Mouse (Mus musculus) hindbrain, postnatal 0 days (tissue): ENCODE data around the gene Pck2. TPM values are rescaled to one million over a fixed set of nuclear protein-coding genes. Genes with fewer than 3 reads are reported as not detected.

Experiments used
- ATAC-seq: fragments of 200-750 bp; cut with Nextera tagmentation; 2 replicates; pipeline ENCODE4 v1.8.0; 2017; ENCODE audit warnings: mild to moderate bottlenecking, moderate TSS enrichment, moderate library complexity
- DNase-seq: peaks from one replicate; pipeline ENCODE4 v3.0.0-alpha.2; 2015; ENCODE audit warnings: low spot score
- H3K27ac ChIP-seq: fragments of 300-500 bp; sonication (generic); 2 replicates; pipeline ENCODE4 v1.5.1; 2014; ENCODE audit warnings: mild to moderate bottlenecking
- H3K27me3 ChIP-seq: fragments of 300-500 bp; sonication (generic); 2 replicates; pipeline ENCODE4 v1.6.1; 2014; ENCODE audit warnings: low read length, mixed read lengths; ENCODE audit not compliant: insufficient read depth
- H3K36me3 ChIP-seq: fragments of 300-500 bp; sonication (generic); 2 replicates; pipeline ENCODE4 v1.6.1; 2014; ENCODE audit warnings: low read length, mixed read lengths; ENCODE audit not compliant: insufficient read depth
- H3K4me1 ChIP-seq: fragments of 300-500 bp; sonication (generic); 2 replicates; pipeline ENCODE4 v1.6.1; 2014; ENCODE audit warnings: antibody characterized with exemption, low read length, mixed read lengths; ENCODE audit not compliant: insufficient read depth
- H3K4me2 ChIP-seq: fragments of 300-500 bp; sonication (generic); 2 replicates; pipeline ENCODE4 v1.6.1; 2014; ENCODE audit warnings: low read depth, mild to moderate bottlenecking, low read length, moderate library complexity, mixed read lengths
- H3K4me3 ChIP-seq: fragments of 300-500 bp; sonication (generic); 2 replicates; pipeline ENCODE4 v1.5.1; 2014; ENCODE audit warnings: low read length
- H3K9ac ChIP-seq: fragments of 300-500 bp; sonication (generic); replicated peaks from 2 replicates; pipeline ENCODE4 v1.6.1; 2014; ENCODE audit warnings: mild to moderate bottlenecking, low read length, moderate library complexity, mixed read lengths
- H3K9me3 ChIP-seq: fragments of 300-500 bp; sonication (generic); 2 replicates; pipeline ENCODE4 v1.6.1; 2016; ENCODE audit warnings: low read length, mixed read lengths
- CTCF ChIP-seq: IDR thresholded peaks from 2 replicates; pipeline ENCODE4 v1.5.1; 2016; ENCODE audit warnings: antibody characterized with exemption, control low read depth, low read depth
- WGBS: fragments of 180-500 bp; shearing (Covaris S2); extraction: QIAGEN DNeasy Blood & Tissue Kit; methylation state at CpG from one replicate; pipeline ENCODE4 v1.1.7; 2014; 5-methylcytosine and 5-hydroxymethylcytosine counted together
- polyA plus RNA-seq: library from polyadenylated mRNA; unstranded; fragments of >200 nt; fragmentation: Nextera tagmentation; extraction: Ambion mirVana; gene quantifications from 2 replicates; pipeline ENCODE4 v1.2.1, GENCODE M21; 2015
- total RNA-seq: library from RNA; depleted of rRNA; stranded (reverse); fragments of >200 nt; gene quantifications from 2 replicates; pipeline ENCODE4 v1.2.3, GENCODE M21; 2014

The Pck2 gene
- total and polyA plus RNA-seq, 2 experiments from 2014 or later, result 19.9 to 30.5 TPM

- Histone ChIP-seq H3K36me3 (no peaks in the 10 kb centered on the region), H3K27me3 (no peaks in the 10 kb centered on the region), H3K4me1 (no peaks in the 10 kb centered on the region), H3K27ac (no peak overlapping the region), H3K4me3 (no peak overlapping the region), H3K9ac (no peak overlapping the region), H3K9me3 (no peaks in the 10 kb centered on the region), H3K4me2 (no peak overlapping the region)
- DNase-seq (no peak), ATAC-seq (no peak)
- no peak for TF ChIP-seq CTCF
- 86% methylated on average over 2 of the region's 2 CpGs for WGBS
These were observed 13.4 kb upstream of the Pck2 start for GRCm38 (mm10) chr14:55526674-55527073.

GRCm38 (mm10) chr14:55527940-55528339, 12.1 kb upstream of the Pck2 start:
- Histone ChIP-seq H3K9me3 (no peaks in the 10 kb centered on the region), H3K27ac (no peak overlapping the region), H3K27me3 (no peaks in the 10 kb centered on the region), H3K4me1 (no peaks in the 10 kb centered on the region), H3K4me2 (no peak overlapping the region), H3K4me3 (no peak overlapping the region), H3K36me3 (no peaks in the 10 kb centered on the region), H3K9ac (no peak overlapping the region)
- DNase-seq, result peak; percentile 78
- WGBS, result 17% methylated on average over 3 of the region's 3 CpGs
- ATAC-seq, result no peak
- peak; percentile 61 for TF ChIP-seq CTCF

GRCm38 (mm10) chr14:55536116-55536745, 3.8 kb upstream of the Pck2 start:
- Histone ChIP-seq H3K4me3 (no peak overlapping the region), H3K27ac (no peak overlapping the region), H3K4me2 (no peak overlapping the region), H3K36me3 (no peaks in the 10 kb centered on the region), H3K4me1 (peaks cover 3% of the 10 kb centered on the region), H3K9ac (no peak overlapping the region), H3K27me3 (no peaks in the 10 kb centered on the region), H3K9me3 (no peaks in the 10 kb centered on the region)
- 60% methylated on average over 6 of the region's 6 CpGs for WGBS
- TF ChIP-seq CTCF, result peak; percentile 83
- DNase-seq, result peak; percentile 68
- ATAC-seq, result no peak

GRCm38 (mm10) chr14:55540787-55541321, 788 bp downstream of the Pck2 start:
- Histone ChIP-seq H3K4me3 (peak overlapping the region; percentile 65), H3K9ac (peak overlapping the region; percentile 82), H3K4me2 (peak overlapping the region; percentile 94), H3K4me1 (peaks cover 8% of the 10 kb centered on the region), H3K27me3 (no peaks in the 10 kb centered on the region), H3K36me3 (peaks cover 10% of the 10 kb centered on the region), H3K9me3 (no peaks in the 10 kb centered on the region), H3K27ac (peak overlapping the region; percentile 94)
- TF ChIP-seq CTCF, result no peak
- peak; percentile 83 for DNase-seq
- ATAC-seq, result peak; percentile 57
- WGBS, result 6% methylated on average over 10 of the region's 10 CpGs

GRCm38 (mm10) chr14:55542268-55542667, 2.2 kb downstream of the Pck2 start:
- Histone ChIP-seq H3K27me3 (no peaks in the 10 kb centered on the region), H3K9me3 (no peaks in the 10 kb centered on the region), H3K4me3 (no peak overlapping the region), H3K4me1 (peaks cover 8% of the 10 kb centered on the region), H3K27ac (no peak overlapping the region), H3K4me2 (no peak overlapping the region), H3K36me3 (peaks cover 10% of the 10 kb centered on the region), H3K9ac (no peak overlapping the region)
- ATAC-seq (no peak), DNase-seq (no peak)
- TF ChIP-seq CTCF, result no peak
- WGBS, result 94% methylated on average over 12 of the region's 12 CpGs

GRCm38 (mm10) chr14:55544334-55544733, 4.3 kb downstream of the Pck2 start:
- Histone ChIP-seq H3K27me3 (no peaks in the 10 kb centered on the region), H3K4me1 (peaks cover 8% of the 10 kb centered on the region), H3K36me3 (peaks cover 26% of the 10 kb centered on the region), H3K4me2 (no peak overlapping the region), H3K9me3 (no peaks in the 10 kb centered on the region), H3K27ac (no peak overlapping the region), H3K9ac (no peak overlapping the region), H3K4me3 (no peak overlapping the region)
- ATAC-seq (no peak), DNase-seq (no peak)
- TF ChIP-seq CTCF, result no peak
- WGBS, result 36% methylated on average over 9 of the region's 9 CpGs

- H3K4me3 ChIP-seq, result no peak overlapping the region
- no peak for ATAC-seq
These were observed 10.1 kb downstream of the Pck2 start for GRCm38 (mm10) chr14:55550191-55550590.

More at GRCm38 (mm10) chr14:55550191-55550590, 10.1 kb downstream of the Pck2 start:
- Histone ChIP-seq H3K27me3 (no peaks in the 10 kb centered on the region), H3K36me3 (peaks cover 18% of the 10 kb centered on the region), H3K27ac (no peak overlapping the region), H3K4me2 (no peak overlapping the region), H3K9ac (no peak overlapping the region), H3K4me1 (no peaks in the 10 kb centered on the region), H3K9me3 (no peaks in the 10 kb centered on the region)
- WGBS, result 65% methylated on average over 6 of the region's 6 CpGs
- DNase-seq, result no peak
- TF ChIP-seq CTCF, result no peak
